ENCODE assay signal across 12 mouse cellular contexts in genomic region chr12:17012067-17012899, GRCm38 (mm10). TPM values are rescaled to one million over a fixed set of nuclear protein-coding genes. Genes with fewer than 3 reads are reported as not detected.
DNase-seq lines count a peak whose midpoint lies in the region; ATAC-seq and TF ChIP-seq lines count a peak whose summit lies in the region.
"Had no signal": no experiment of that assay in that cellular context is flagged by ENCODE, and none has a peak within 500 bp of the region (broad histone marks: within the 10 kb centered on the region; RNA-seq: fewer than 3 reads in every experiment).

No protein-coding gene starts in this region.

- ATAC-seq in forebrain, embryonic 12.5 days (ENCODE audit: low FRiP score), result 0 out of 2 replicates have a peak, but pooled peaks have one; percentile 10
- no peak for ATAC-seq in forebrain, postnatal 0 days
- ATAC-seq in liver, embryonic 12.5 days, result peak; percentile 27; the same call in 1 of the 2 replicates
- ATAC-seq in liver, postnatal 0 days, result no peak
- peak; percentile 33; the same call in 1 of the 2 replicates for ATAC-seq in hindbrain, embryonic 12.5 days (ENCODE audit: low FRiP score)

- no peaks in the 10 kb centered on the region for H3K36me3 ChIP-seq in forebrain, embryonic 12.5 days (replicated peaks)
- H3K36me3 ChIP-seq in forebrain, postnatal 0 days (ENCODE audit: insufficient read depth), result no peaks in the 10 kb centered on the region
- H3K36me3 ChIP-seq in liver, embryonic 12.5 days, result no peaks in the 10 kb centered on the region
- H3K36me3 ChIP-seq in liver, postnatal 0 days (replicated peaks; ENCODE audit: insufficient read depth, low read length), result no peaks in the 10 kb centered on the region
- H3K36me3 ChIP-seq in hindbrain, embryonic 12.5 days, result no peaks in the 10 kb centered on the region
- H3K36me3 ChIP-seq: heart, embryonic 13.5 days; limb, embryonic 15.5 days had no signal

- DNase-seq in forebrain, postnatal 0 days, result no peak
- no peak for DNase-seq in liver, postnatal 0 days
- DNase-seq in 3T3-L1 (ENCODE audit: low read depth, low spot score), result peak; percentile 57
- no peak for DNase-seq in spleen, postnatal 4 days (ENCODE audit: low spot score in 2 of 2)
- no peak for DNase-seq in ovary, postnatal 14 days (ENCODE audit: low spot score)

- no peak overlapping the region for H3K4me2 ChIP-seq in forebrain, embryonic 12.5 days
- H3K4me2 ChIP-seq in forebrain, postnatal 0 days (ENCODE audit: low read depth), result no peak overlapping the region
- H3K4me2 ChIP-seq in liver, embryonic 12.5 days, result no peak overlapping the region
- H3K4me2 ChIP-seq in liver, postnatal 0 days (ENCODE audit: low read depth, low read length), result no peak overlapping the region
- no peak overlapping the region for H3K4me2 ChIP-seq in hindbrain, embryonic 12.5 days (replicated peaks)

- H3K9ac ChIP-seq in forebrain, embryonic 12.5 days, result no peak overlapping the region
- no peak overlapping the region for H3K9ac ChIP-seq in forebrain, postnatal 0 days
- no peak overlapping the region for H3K9ac ChIP-seq in liver, embryonic 12.5 days
- no peak overlapping the region for H3K9ac ChIP-seq in liver, postnatal 0 days (replicated peaks)
- no peak overlapping the region for H3K9ac ChIP-seq in hindbrain, embryonic 12.5 days

- TF ChIP-seq CTCF in forebrain, postnatal 0 days (IDR thresholded peaks at IDR 0.05; ENCODE audit: low read depth), result no peak
- no peak for TF ChIP-seq CTCF in liver, postnatal 0 days (IDR thresholded peaks at IDR 0.05; ENCODE audit: low read depth)

- H3K4me3 ChIP-seq in forebrain, embryonic 12.5 days (replicated peaks), result no peak overlapping the region
- no peak overlapping the region for H3K4me3 ChIP-seq in forebrain, postnatal 0 days (ENCODE audit: low read depth, low read length)
- no peak overlapping the region for H3K4me3 ChIP-seq in liver, embryonic 12.5 days
- H3K4me3 ChIP-seq in liver, postnatal 0 days (ENCODE audit: low read depth, low read length), result no peak overlapping the region
- no peak overlapping the region for H3K4me3 ChIP-seq in hindbrain, embryonic 12.5 days

- no peak for TF ChIP-seq EP300 in liver, postnatal 0 days (IDR thresholded peaks at IDR 0.05; ENCODE audit: low read depth)

- 81% methylated on average over 2 of the region's 2 CpGs for WGBS in forebrain, embryonic 12.5 days
- WGBS in forebrain, postnatal 0 days, result 72% methylated on average over 2 of the region's 2 CpGs
- 46% methylated on average over 2 of the region's 2 CpGs for WGBS in liver, embryonic 12.5 days (ENCODE audit: insufficient replicate concordance)
- 73% methylated on average over 2 of the region's 2 CpGs for WGBS in liver, postnatal 0 days (ENCODE audit: insufficient replicate concordance)
- 71% methylated on average over 2 of the region's 2 CpGs for WGBS in hindbrain, embryonic 12.5 days

- peaks cover 7% of the 10 kb centered on the region; the same call in 1 of the 2 replicates for H3K4me1 ChIP-seq in forebrain, embryonic 12.5 days
- H3K4me1 ChIP-seq in forebrain, postnatal 0 days (ENCODE audit: insufficient read depth), result no peaks in the 10 kb centered on the region
- H3K4me1 ChIP-seq in liver, embryonic 12.5 days, result peaks cover 8% of the 10 kb centered on the region
- peaks cover 5% of the 10 kb centered on the region; the same call in 1 of the 2 replicates for H3K4me1 ChIP-seq in liver, postnatal 0 days (ENCODE audit: insufficient read depth)
- peaks cover 6% of the 10 kb centered on the region; the same call in 1 of the 2 replicates for H3K4me1 ChIP-seq in hindbrain, embryonic 12.5 days

- H3K9me3 ChIP-seq in forebrain, embryonic 12.5 days, result no peaks in the 10 kb centered on the region
- no peaks in the 10 kb centered on the region for H3K9me3 ChIP-seq in forebrain, postnatal 0 days (ENCODE audit: low read length)
- 0 out of 2 replicates have a peak, but pooled peaks cover 8% of the 10 kb centered on the region for H3K9me3 ChIP-seq in liver, embryonic 12.5 days (replicated peaks)
- H3K9me3 ChIP-seq in liver, postnatal 0 days (ENCODE audit: low read length), result peaks cover 4% of the 10 kb centered on the region; the same call in 1 of the 2 replicates
- H3K9me3 ChIP-seq in hindbrain, embryonic 12.5 days (replicated peaks), result no peaks in the 10 kb centered on the region; the same call in 1 of the 2 replicates
- H3K9me3 ChIP-seq: limb, embryonic 15.5 days had no signal

- H3K27ac ChIP-seq in forebrain, embryonic 12.5 days, result no peak overlapping the region
- no peak overlapping the region for H3K27ac ChIP-seq in forebrain, postnatal 0 days (ENCODE audit: low read depth, low read length)
- no peak overlapping the region for H3K27ac ChIP-seq in liver, embryonic 12.5 days
- H3K27ac ChIP-seq in liver, postnatal 0 days (ENCODE audit: low read depth), result no peak overlapping the region
- H3K27ac ChIP-seq in hindbrain, embryonic 12.5 days, result no peak overlapping the region
- H3K27ac ChIP-seq: heart, embryonic 13.5 days; limb, embryonic 15.5 days had no signal

- 0 out of 2 replicates have a peak, but pooled peaks cover 6% of the 10 kb centered on the region for H3K27me3 ChIP-seq in forebrain, embryonic 12.5 days
- no peaks in the 10 kb centered on the region for H3K27me3 ChIP-seq in forebrain, postnatal 0 days (ENCODE audit: insufficient read depth, low read length)
- H3K27me3 ChIP-seq in liver, embryonic 12.5 days (replicated peaks), result peaks cover 10% of the 10 kb centered on the region; the same call in 1 of the 2 replicates
- H3K27me3 ChIP-seq in liver, postnatal 0 days (ENCODE audit: insufficient read depth, low read length), result 0 out of 2 replicates have a peak, but pooled peaks cover 4% of the 10 kb centered on the region
- H3K27me3 ChIP-seq in hindbrain, embryonic 12.5 days, result 0 out of 2 replicates have a peak, but pooled peaks cover 6% of the 10 kb centered on the region
- H3K27me3 ChIP-seq: limb, embryonic 15.5 days had no signal

RNA-seq across cellular contexts. Expression of gene 2410004P03Rik, which starts 0.8 kb away (rescaled TPM):
- polyA plus RNA-seq in forebrain, embryonic 12.5 days (2016; fragmentation: Nextera tagmentation; extraction: Ambion mirVana), result 0.85 and 1.5 TPM in 2 replicates
- total RNA-seq in forebrain, postnatal 0 days (2014; rRNA removed), result 8.5 and 9.2 TPM in 2 replicates
- 8.5 and 9.4 TPM in 2 replicates for polyA plus RNA-seq in forebrain, postnatal 0 days (2015; fragmentation: Nextera tagmentation; extraction: Ambion mirVana)
- 0.08 TPM in 1 of 2 replicates, not detected in the other for polyA plus RNA-seq in liver, embryonic 12.5 days (2016; fragmentation: Nextera tagmentation; extraction: Ambion mirVana)
- 0.06 TPM in 1 of 2 replicates, not detected in the other for polyA plus RNA-seq in liver, postnatal 0 days (2015; fragmentation: Nextera tagmentation; extraction: Ambion mirVana)
- polyA plus RNA-seq in hindbrain, embryonic 12.5 days (2016; fragmentation: Nextera tagmentation; extraction: Ambion mirVana), result 3.5 TPM in 2 replicates
- total RNA-seq: adrenal gland, postnatal 14 days; gastrocnemius, postnatal 14 days had no signal
- polyA plus RNA-seq: heart, embryonic 13.5 days had no signal

RNA-seq across cellular contexts. Expression of gene Pqlc3, which starts 12.1 kb away (rescaled TPM):
- 3.3 TPM in 2 replicates for polyA plus RNA-seq in forebrain, embryonic 12.5 days (2016; fragmentation: Nextera tagmentation; extraction: Ambion mirVana)
- total RNA-seq in forebrain, postnatal 0 days (2014; rRNA removed), result 0.46 and 0.86 TPM in 2 replicates
- polyA plus RNA-seq in forebrain, postnatal 0 days (2015; fragmentation: Nextera tagmentation; extraction: Ambion mirVana), result 1.5 and 2.0 TPM in 2 replicates
- 5.1 and 5.6 TPM in 2 replicates for polyA plus RNA-seq in liver, embryonic 12.5 days (2016; fragmentation: Nextera tagmentation; extraction: Ambion mirVana)
- 6.5 and 6.7 TPM in 2 replicates for polyA plus RNA-seq in liver, postnatal 0 days (2015; fragmentation: Nextera tagmentation; extraction: Ambion mirVana)
- polyA plus RNA-seq in hindbrain, embryonic 12.5 days (2016; fragmentation: Nextera tagmentation; extraction: Ambion mirVana), result 3.3 and 3.6 TPM in 2 replicates

Comparison
In these comparisons a context has a peak if more than half of its experiments do, and no peak if none do; other contexts are left out.
1. ATAC-seq: peak in forebrain, embryonic 12.5 days (single experiment), liver, embryonic 12.5 days (single experiment) and hindbrain, embryonic 12.5 days (single experiment); none in forebrain, postnatal 0 days (single experiment) and liver, postnatal 0 days (single experiment).